Mouse (Mus musculus) intestine, postnatal 0 days (tissue): ENCODE results near the gene Crtap. TPM values are rescaled to one million over a fixed set of nuclear protein-coding genes. Genes with fewer than 3 reads are reported as not detected.
"Not testable (repeated sequence)": the region's sequence is repeated elsewhere in the genome, so short reads cannot be mapped to it uniquely, and the experiment has no call there.

ENCODE experiments used
- ATAC-seq: fragments of 200-750 bp; cut with Nextera tagmentation; 2 replicates; pipeline ENCODE4 v1.8.0; 2017; ENCODE audit warnings: mild to moderate bottlenecking, moderate TSS enrichment, moderate library complexity
- H3K27ac ChIP-seq: fragments of 300-500 bp; sonication (generic); 2 replicates; pipeline ENCODE4 v1.5.1; 2014; ENCODE audit warnings: mild to moderate bottlenecking, low read depth, low read length, moderate library complexity
- H3K27me3 ChIP-seq: fragments of 300-500 bp; sonication (generic); replicated peaks from 2 replicates; pipeline ENCODE4 v1.6.1; 2014; ENCODE audit warnings: low read length, mixed read lengths; ENCODE audit not compliant: control insufficient read depth, insufficient read depth
- H3K36me3 ChIP-seq: fragments of 300-500 bp; sonication (generic); 2 replicates; pipeline ENCODE4 v1.6.1; 2014; ENCODE audit warnings: mild to moderate bottlenecking, moderate library complexity; ENCODE audit not compliant: control insufficient read depth, insufficient read depth
- H3K4me1 ChIP-seq: fragments of 300-500 bp; sonication (generic); replicated peaks from 2 replicates; pipeline ENCODE4 v1.6.1; 2014; ENCODE audit warnings: antibody characterized with exemption, low read length, mixed read lengths; ENCODE audit not compliant: control insufficient read depth, insufficient read depth
- H3K4me2 ChIP-seq: fragments of 300-500 bp; sonication (generic); replicated peaks from 2 replicates; pipeline ENCODE4 v1.6.1; 2014; ENCODE audit warnings: low read depth, mild to moderate bottlenecking, moderate library complexity
- H3K4me3 ChIP-seq: fragments of 300-500 bp; sonication (generic); 2 replicates; pipeline ENCODE4 v1.5.1; 2014; ENCODE audit warnings: low read depth, low read length
- H3K9ac ChIP-seq: fragments of 300-500 bp; sonication (generic); 2 replicates; pipeline ENCODE4 v1.6.1; 2014; ENCODE audit warnings: mild to moderate bottlenecking, low read depth, low read length
- H3K9me3 ChIP-seq: fragments of 300-500 bp; sonication (generic); 2 replicates; pipeline ENCODE4 v1.6.1; 2016; ENCODE audit warnings: mixed run types; ENCODE audit not compliant: control insufficient read depth
- CTCF ChIP-seq: sonication (generic); IDR thresholded peaks from 2 replicates; pipeline ENCODE4 v1.5.1; 2016; ENCODE audit warnings: low read depth, mild to moderate bottlenecking, control low read depth, antibody characterized with exemption, moderate library complexity
- WGBS: fragments of 180-500 bp; shearing (Covaris S2); extraction: QIAGEN DNeasy Blood & Tissue Kit; methylation state at CpG from one replicate; pipeline ENCODE4 v1.1.7; 2014; 5-methylcytosine and 5-hydroxymethylcytosine counted together
- polyA plus RNA-seq: library from polyadenylated mRNA; unstranded; fragments of >200 nt; fragmentation: Nextera tagmentation; extraction: Ambion mirVana; gene quantifications from 2 replicates; pipeline ENCODE4 v1.2.1, GENCODE M21; 2015

Crtap gene
- polyA plus RNA-seq, 1 experiment from 2014 or later = 58.3 TPM

DNA sequence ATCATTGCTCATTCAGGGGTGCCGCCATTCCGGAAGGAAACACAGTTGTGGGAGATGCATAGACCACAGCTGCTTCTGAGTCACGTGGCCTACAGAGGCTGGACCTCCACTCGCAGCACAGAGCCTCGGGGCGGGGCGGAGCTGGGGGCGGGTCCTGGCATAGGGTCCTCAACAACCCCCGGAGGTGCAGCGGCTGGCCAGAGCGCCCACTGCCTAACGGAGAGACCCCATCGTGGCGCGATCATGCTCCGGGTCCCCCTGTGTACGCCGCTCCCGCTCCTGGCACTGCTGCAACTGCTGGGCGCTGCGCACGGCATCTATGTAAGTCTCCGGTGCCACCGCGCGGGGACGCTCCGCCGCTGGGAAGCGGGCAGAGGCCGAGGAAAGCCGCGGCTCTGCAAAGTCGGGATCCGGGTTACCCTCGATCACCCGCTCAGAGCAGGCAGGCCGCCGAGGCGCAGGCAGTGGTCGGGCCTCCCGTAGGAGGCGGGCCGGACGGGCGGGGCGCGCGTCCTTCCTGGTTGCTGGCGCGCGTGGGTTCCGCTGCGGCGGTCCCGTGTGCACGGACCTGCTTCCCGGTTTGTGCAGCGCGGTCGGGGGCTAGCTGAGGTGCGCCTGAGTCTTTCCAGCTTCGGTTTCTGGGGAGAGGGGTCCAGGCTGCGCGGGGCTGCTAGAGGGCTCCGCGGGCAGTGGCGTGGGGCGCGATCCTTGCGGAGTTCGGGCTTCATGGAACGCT is 10.6 kb upstream of the Crtap start, which contains the start of the genes Glb1 and Tmppe:
TSS of gene Glb1 (plus strand) at position 128 of the 736 bp plus-strand sequence.
TSS of gene Tmppe (plus strand) at position 157 of the 736 bp plus-strand sequence.
- ATAC-seq = peak; percentile 87
- H3K4me3 ChIP-seq = peak within 1 kb of the TSS; percentile 92
- peak within 1 kb of the TSS; percentile 94 for H3K9ac ChIP-seq
- under 1% methylated on average over 73 of the region's 73 CpGs for WGBS
- H3K4me2 ChIP-seq = peak within 1 kb of the TSS; percentile 74
- peak; percentile 72 for TF ChIP-seq CTCF
- peaks cover 5% of the 10 kb centered on the region; the same call in 1 of the 2 replicates for H3K4me1 ChIP-seq
- H3K9me3 ChIP-seq = no peaks in the 10 kb centered on the region
- peak within 1 kb of the TSS; percentile 99 for H3K27ac ChIP-seq
- H3K27me3 ChIP-seq = no peaks in the 10 kb centered on the region
- peaks cover 21% of the 10 kb centered on the region for H3K36me3 ChIP-seq

DNA sequence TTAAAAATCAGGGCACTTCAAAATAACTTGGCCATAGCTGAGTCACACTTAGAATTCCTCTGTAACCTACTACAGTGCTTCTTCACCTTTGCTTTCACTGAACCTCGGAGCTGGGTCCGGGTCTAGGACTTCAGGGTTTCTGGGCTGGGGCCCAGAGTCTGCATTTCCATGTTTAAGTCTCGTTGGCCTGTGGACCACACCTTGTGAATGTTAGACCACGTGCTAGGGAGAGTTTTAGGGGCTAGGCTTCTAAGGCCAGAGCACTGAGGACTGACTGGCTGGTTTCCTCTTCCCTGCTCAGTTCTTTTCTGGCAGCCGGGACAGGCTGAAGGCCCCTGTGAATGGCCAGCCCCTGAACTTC is 10.1 kb upstream of the Crtap start:
- Histone ChIP-seq H3K27me3 (no peaks in the 10 kb centered on the region), H3K9ac (peak overlapping the region; percentile 94), H3K27ac (peak overlapping the region; percentile 99), H3K36me3 (peaks cover 16% of the 10 kb centered on the region), H3K4me3 (peak overlapping the region; percentile 92), H3K4me2 (peak overlapping the region; percentile 74), H3K9me3 (no peaks in the 10 kb centered on the region), H3K4me1 (peaks cover 5% of the 10 kb centered on the region; the same call in 1 of the 2 replicates)
- ATAC-seq = peak; percentile 19
- WGBS = 12% methylated on average over 5 of the region's 5 CpGs
- no peak for TF ChIP-seq CTCF

DNA sequence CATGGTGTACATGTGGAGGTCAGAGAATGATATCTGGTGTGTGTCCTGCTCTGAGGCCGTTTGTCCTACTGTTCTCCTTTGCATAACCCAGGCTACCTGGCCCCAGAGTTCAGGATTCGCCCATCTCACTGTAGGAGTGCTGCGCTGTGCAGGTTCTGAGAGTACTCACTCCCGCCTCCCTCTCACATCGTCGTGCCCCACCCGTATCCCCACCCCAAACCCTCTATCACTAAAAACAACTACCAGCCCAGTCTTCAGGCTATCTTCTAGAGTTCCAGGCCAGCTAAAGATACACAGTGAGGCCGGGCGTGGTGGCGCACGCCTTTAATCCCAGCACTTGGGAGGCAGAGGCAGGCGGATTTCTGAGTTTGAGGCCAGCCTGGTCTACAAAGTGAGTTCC is 9.2 kb upstream of the Crtap start:
- Histone ChIP-seq H3K4me3 (no peak overlapping the region), H3K9me3 (no peaks in the 10 kb centered on the region), H3K36me3 (peaks cover 7% of the 10 kb centered on the region; the same call in 1 of the 2 replicates), H3K4me1 (peaks cover 6% of the 10 kb centered on the region; the same call in 1 of the 2 replicates), H3K4me2 (no peak overlapping the region), H3K27me3 (no peaks in the 10 kb centered on the region), H3K9ac (no peak overlapping the region), H3K27ac (no peak overlapping the region)
- no peak for ATAC-seq
- 83% methylated on average over 12 of the region's 12 CpGs for WGBS
- TF ChIP-seq CTCF = no peak

DNA sequence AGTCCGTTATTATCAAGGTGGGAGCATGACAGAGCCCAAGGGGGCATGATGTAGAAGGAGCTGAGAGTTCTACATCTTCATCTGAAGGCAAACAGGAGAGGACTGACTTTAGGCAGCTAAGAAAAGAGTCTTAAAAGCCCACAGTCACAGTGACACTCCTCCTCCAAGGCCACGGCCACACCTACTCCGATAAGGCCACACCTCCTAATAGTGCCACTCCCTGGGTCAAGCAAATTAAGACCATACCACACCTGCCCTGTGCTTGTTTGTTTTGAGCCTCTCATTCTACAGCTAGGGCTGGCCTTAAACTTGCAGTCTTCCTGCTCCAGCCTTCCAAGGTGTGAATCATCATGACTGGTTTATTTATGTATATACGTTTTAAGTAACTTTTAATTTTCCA is 4.8 kb upstream of the Crtap start:
- no peaks in the 10 kb centered on the region for H3K9me3 ChIP-seq
- no peaks in the 10 kb centered on the region for H3K36me3 ChIP-seq
- no peak overlapping the region for H3K4me3 ChIP-seq
- H3K4me2 ChIP-seq = no peak overlapping the region; the same call in 1 of the 2 replicates
- H3K27me3 ChIP-seq = no peaks in the 10 kb centered on the region
- H3K4me1 ChIP-seq = 0 out of 2 replicates have a peak, but pooled peaks cover 4% of the 10 kb centered on the region
- peak; percentile 37 for ATAC-seq
- H3K9ac ChIP-seq = no peak overlapping the region
- peak overlapping the region; percentile 83 for H3K27ac ChIP-seq
- 55% methylated on average over 4 of the region's 4 CpGs for WGBS
- no peak for TF ChIP-seq CTCF

DNA sequence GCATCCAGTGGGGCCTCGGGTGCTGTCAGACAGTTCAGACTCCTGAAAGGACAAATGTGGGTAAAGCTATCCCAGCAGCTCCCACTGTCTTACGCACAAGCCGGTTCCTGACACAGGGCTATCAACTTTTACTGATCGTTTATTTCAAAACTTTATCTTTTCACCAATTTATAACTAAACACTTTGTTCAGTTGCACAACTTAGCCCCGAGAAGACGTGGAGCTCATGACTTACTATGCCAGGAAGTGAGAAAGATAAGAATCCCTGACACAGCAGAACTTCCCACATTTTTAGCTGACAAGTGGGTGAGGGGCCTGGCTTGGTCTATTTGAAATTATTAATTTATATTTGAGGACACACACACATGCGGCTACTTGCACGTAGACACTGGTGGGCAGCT is 4.2 kb upstream of the Crtap start:
- WGBS = 36% methylated on average over 8 of the region's 8 CpGs
- Histone ChIP-seq H3K9me3 (no peaks in the 10 kb centered on the region), H3K36me3 (no peaks in the 10 kb centered on the region), H3K4me3 (no peak overlapping the region), H3K27ac (peak overlapping the region; percentile 83), H3K4me2 (no peak overlapping the region; the same call in 1 of the 2 replicates), H3K4me1 (0 out of 2 replicates have a peak, but pooled peaks cover 4% of the 10 kb centered on the region), H3K27me3 (no peaks in the 10 kb centered on the region), H3K9ac (no peak overlapping the region)
- ATAC-seq = peak; percentile 41
- no peak for TF ChIP-seq CTCF

DNA sequence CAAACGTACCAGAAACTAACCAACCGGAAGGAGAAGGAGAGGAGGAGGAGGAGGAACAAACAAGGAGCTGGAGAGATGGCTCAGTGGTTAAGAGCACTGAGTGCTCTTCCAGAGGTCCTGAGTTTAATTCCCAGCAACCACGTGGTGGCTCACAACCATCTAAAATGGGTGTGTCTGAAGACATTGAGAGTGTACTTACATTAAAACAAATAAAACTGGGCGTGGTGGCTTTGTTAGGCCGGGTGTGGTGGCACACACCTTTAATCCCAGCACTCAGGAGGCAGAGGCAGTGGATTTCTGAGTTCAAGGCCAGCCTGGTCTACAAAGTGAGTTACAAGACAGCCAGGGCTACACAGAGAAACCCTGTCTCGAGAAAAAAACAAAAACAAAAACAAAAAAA is 3.7 kb upstream of the Crtap start:
- ATAC-seq, H3K27me3 ChIP-seq, H3K4me2 ChIP-seq, H3K9ac ChIP-seq, H3K4me3 ChIP-seq, H3K36me3 ChIP-seq, H3K4me1 ChIP-seq, H3K9me3 ChIP-seq: not testable (repeated sequence)
- 41% methylated on average over 6 of the region's 6 CpGs for WGBS
- H3K27ac ChIP-seq = peak overlapping the region; percentile 83
